Mouse (Mus musculus): Measurements from ENCODE around the gene Slc22a6.

GRCm38 (mm10) chr19:8604536-8605240, 13.2 kb upstream of the Slc22a6 start:
- TF ChIP-seq POLR2A (IDR thresholded peaks at IDR 0.05; ENCODE audit: extremely low read depth, insufficient read depth, low read length) = no peak
- no peak for TF ChIP-seq CTCF (IDR thresholded peaks at IDR 0.05; ENCODE audit: low read depth, low read length)
